Comparison of ENCODE assay signal across 8 mouse cellular contexts in genomic region chr1:91755102-91755501, GRCm38 (mm10). TPM values are rescaled to one million over a fixed set of nuclear protein-coding genes. Genes with fewer than 3 reads are reported as not detected.
A peak's percentile ranks its signal among the peaks of the same experiment; 100 is the strongest.
DNase-seq lines count a peak whose midpoint lies in the region; ATAC-seq and TF ChIP-seq lines count a peak whose summit lies in the region.

No protein-coding gene starts in this region.

- H3K4me2 ChIP-seq in intestine, postnatal 0 days (replicated peaks; ENCODE audit: low read depth), result peak overlapping the region; percentile 35

- peak; percentile 88 for TF ChIP-seq CTCF in intestine, postnatal 0 days (IDR thresholded peaks at IDR 0.05; ENCODE audit: low read depth)

- peak; percentile 18 for DNase-seq in cerebellum, adult 11 months
- peak; percentile 92 for DNase-seq in embryo, embryonic 10.5 days (ENCODE audit: low spot score)
- DNase-seq in gastrocnemius, postnatal 36 days, result peak; percentile 39 to 53
- peak; percentile 68 to 72 for DNase-seq in left cerebral cortex, postnatal 25 days (ENCODE audit: low spot score in 2 of 2)
- DNase-seq in naive thymus-derived CD4-positive, alpha-beta T cell, adult 2 months (ENCODE audit: low read depth), result peak; percentile 56
- peak; percentile 84 for DNase-seq in testis, postnatal 10 days (ENCODE audit: low spot score)

- H3K4me1 ChIP-seq in intestine, postnatal 0 days (replicated peaks; ENCODE audit: control insufficient read depth, insufficient read depth, low read length), result no peaks in the 10 kb centered on the region

- no peak overlapping the region for H3K4me3 ChIP-seq in intestine, postnatal 0 days (ENCODE audit: low read depth, low read length)

- H3K27ac ChIP-seq in intestine, postnatal 0 days (ENCODE audit: low read depth, low read length), result no peak overlapping the region

- ATAC-seq in cerebellum, adult (ENCODE audit: insufficient number of reproducible peaks, low FRiP score, low TSS enrichment), result no peak; the same call in 1 of the 2 replicates
- ATAC-seq in intestine, postnatal 0 days, result no peak

- no peak overlapping the region for H3K9ac ChIP-seq in intestine, postnatal 0 days (ENCODE audit: low read depth, low read length)

- intact Hi-C loops in gastrocnemius, postnatal 36 days (cut with DNase I), result loop anchor here (2.0 kb wide), 2 partner anchors 178 to 230 kb away; no protein-coding TSS in a partner anchor
- intact Hi-C loops in left cerebral cortex, postnatal 25 days (cut with DNase I), result loop anchor here (1.0 to 10.0 kb wide), 4 partner anchors 117 to 210 kb away; no protein-coding TSS in a partner anchor

- H3K9me3 ChIP-seq in intestine, postnatal 0 days (ENCODE audit: control insufficient read depth), result no peaks in the 10 kb centered on the region

- H3K36me3 ChIP-seq in intestine, postnatal 0 days (ENCODE audit: control insufficient read depth, insufficient read depth), result no peaks in the 10 kb centered on the region

- 2% methylated on average over 9 of the region's 9 CpGs for WGBS in intestine, postnatal 0 days

- H3K27me3 ChIP-seq in intestine, postnatal 0 days (replicated peaks; ENCODE audit: control insufficient read depth, insufficient read depth, low read length), result 0 out of 2 replicates have a peak, but pooled peaks cover 5% of the 10 kb centered on the region

RNA-seq across cellular contexts. Expression of gene Twist2, which starts 46.2 kb away (rescaled TPM):
- 1 to 10 TPM; 1.4 to 1.6 TPM for total RNA-seq in gastrocnemius, postnatal 36 days (2021)
- 2.5 and 2.7 TPM in 2 replicates for polyA plus RNA-seq in intestine, postnatal 0 days (2015; fragmentation: Nextera tagmentation; extraction: Ambion mirVana)
- total RNA-seq in left cerebral cortex, postnatal 25 days (2021), result 1 to 10 TPM; 1.1 to 1.6 TPM

Comparison
In these comparisons a context has a peak if more than half of its experiments do, and no peak if none do; other contexts are left out.
1. DNase-seq: peak in every context shown above with its lines; median percentile 92 in embryo, embryonic 10.5 days; 84 in testis, postnatal 10 days; 70 in left cerebral cortex, postnatal 25 days; 56 in naive thymus-derived CD4-positive, alpha-beta T cell, adult 2 months; 46 in gastrocnemius, postnatal 36 days; 18 in cerebellum, adult 11 months.